Comparison of ENCODE assay signal across 16 mouse cellular contexts in genomic region chr7:137957354-137957753, GRCm38 (mm10).
"Had no signal": no experiment of that assay in that cellular context is flagged by ENCODE, and none has a peak within 500 bp of the region (broad histone marks: within the 10 kb centered on the region; RNA-seq: fewer than 3 reads in every experiment).

No protein-coding gene starts in this region.

- H3K27ac ChIP-seq: layer of hippocampus, adult 2 months; limb, embryonic 12.5 days; liver, embryonic 13.5 days; lung, embryonic 15.5 days; macrophage; midbrain, embryonic 12.5 days; neural tube, embryonic 12.5 days had no signal

- H3K4me1 ChIP-seq: limb, embryonic 12.5 days; liver, embryonic 13.5 days; lung, embryonic 15.5 days; midbrain, embryonic 12.5 days; neural tube, embryonic 12.5 days had no signal

- ATAC-seq: liver, postnatal 0 days had no signal

- H3K27me3 ChIP-seq: limb, embryonic 12.5 days; liver, embryonic 13.5 days; lung, embryonic 15.5 days; midbrain, embryonic 12.5 days; neural tube, embryonic 12.5 days had no signal

- DNase-seq: kidney, postnatal 10 days; kidney, postnatal 4 days; liver; liver, embryonic 13.5 days; liver, postnatal 0 days; lung, postnatal 14 days; right cerebral cortex, adult 18-20 months; right cerebral cortex, postnatal 25 days; thymus, adult 18-20 months; thymus, postnatal 25 days had no signal

- H3K4me3 ChIP-seq: layer of hippocampus, adult 2 months; limb, embryonic 12.5 days; liver, embryonic 13.5 days; lung, embryonic 15.5 days; midbrain, embryonic 12.5 days; neural tube, embryonic 12.5 days had no signal

- H3K36me3 ChIP-seq: limb, embryonic 12.5 days; liver, embryonic 13.5 days; lung, embryonic 15.5 days; midbrain, embryonic 12.5 days; neural tube, embryonic 12.5 days had no signal
